Mouse (Mus musculus): ENCODE results near the gene Ptchd4. TPM values are rescaled to one million over a fixed set of nuclear protein-coding genes. Genes with fewer than 3 reads are reported as not detected.

Ptchd4 gene
- total RNA-seq (2015; ENCODE audit: low replicate concordance) (not detected in 2 replicates), total RNA-seq (2017; ENCODE audit: low replicate concordance) (not detected in 2 replicates)

DNA sequence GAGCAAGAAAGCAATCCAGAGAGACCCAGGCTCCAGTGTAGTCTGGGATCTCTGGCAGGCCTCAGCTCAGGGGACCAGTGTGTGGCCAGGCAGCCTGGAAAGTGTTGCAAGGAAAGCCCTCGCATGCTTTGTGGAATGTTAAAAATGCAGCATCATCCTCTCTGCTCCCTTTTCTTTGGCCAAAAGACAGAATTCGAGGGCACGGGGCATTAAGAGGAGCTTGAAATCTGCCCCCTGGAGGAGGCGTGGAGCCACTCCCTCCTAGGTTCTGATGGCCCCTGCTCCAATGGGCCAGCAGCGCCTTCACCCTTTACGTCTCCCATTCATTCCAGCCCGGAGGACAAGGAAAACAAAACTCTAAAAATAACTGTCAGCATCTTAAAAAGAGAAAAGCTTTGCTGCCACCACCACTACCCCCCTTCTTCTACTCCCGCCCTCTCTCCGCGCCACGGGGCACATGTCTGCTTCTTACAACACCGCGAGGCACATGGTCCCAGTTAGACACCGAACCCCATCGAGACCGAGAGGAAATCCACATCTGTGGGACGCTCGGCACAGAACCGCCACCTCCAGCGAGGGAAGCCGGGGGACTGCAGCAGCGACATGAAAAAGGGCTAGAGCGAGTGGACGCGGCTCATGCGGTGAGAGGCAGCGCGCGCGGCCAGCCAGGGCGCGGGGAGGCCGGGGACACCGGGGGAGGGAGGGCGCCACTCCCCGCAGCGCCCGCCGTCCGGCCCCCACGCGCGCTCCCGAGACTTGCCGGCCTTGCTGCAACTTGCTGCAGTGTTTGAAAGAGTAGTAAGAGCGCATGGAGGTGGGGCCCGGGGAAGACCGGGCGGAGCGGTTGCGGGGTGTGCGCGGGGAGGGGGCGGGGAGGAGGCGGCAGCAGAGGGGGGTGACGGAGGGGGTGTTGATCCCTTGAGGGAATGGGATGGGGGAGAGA is at the start of gene Ptchd4:
Gene Ptchd4, plus strand, starts transcription at position 279 of the 943 bp plus-strand sequence.
- ATAC-seq (replicated peaks; ENCODE audit: low FRiP score, poor library complexity, severe bottlenecking) = no peak

DNA sequence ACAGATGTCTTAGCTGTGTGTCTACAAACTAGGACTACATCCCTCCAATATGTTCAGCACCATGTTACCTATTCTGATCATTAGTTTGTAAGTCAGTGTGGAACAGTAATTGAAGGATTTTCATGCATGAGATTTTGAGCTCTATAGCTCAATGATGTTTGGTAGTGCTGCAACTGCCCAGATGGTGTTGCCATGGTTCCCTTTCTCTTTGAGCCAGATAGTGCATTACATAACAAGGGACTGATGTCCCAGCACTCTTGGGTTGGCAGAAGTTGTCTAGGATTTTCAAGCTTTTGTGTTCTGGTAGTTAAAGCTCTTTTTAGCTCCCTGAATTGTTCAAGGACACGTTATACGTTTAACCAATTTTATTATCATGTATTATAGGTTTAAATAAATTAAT is 38.9 kb upstream of the Ptchd4 start:
- ATAC-seq (replicated peaks; ENCODE audit: low FRiP score, poor library complexity, severe bottlenecking) = no peak

DNA sequence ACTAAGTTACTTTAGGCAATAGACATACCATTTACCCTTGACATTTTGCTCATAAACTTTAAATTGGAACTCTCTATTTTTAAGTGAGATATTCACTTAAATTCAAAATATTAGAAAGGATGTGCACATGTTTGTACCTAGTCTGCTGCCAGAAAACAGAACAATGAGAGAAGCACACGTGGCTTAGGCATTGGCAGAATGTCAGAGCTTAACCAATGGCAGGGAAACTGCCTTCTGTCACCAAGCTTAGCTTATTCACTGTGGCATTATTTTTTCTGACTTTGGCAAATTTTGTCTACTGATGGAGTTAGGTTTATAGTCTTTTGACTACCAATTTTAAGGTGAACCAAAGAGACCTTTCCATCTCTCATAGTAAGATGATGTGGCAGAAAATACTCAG is 31.4 kb upstream of the Ptchd4 start:
- ATAC-seq (replicated peaks; ENCODE audit: low FRiP score, poor library complexity, severe bottlenecking) = no peak

DNA sequence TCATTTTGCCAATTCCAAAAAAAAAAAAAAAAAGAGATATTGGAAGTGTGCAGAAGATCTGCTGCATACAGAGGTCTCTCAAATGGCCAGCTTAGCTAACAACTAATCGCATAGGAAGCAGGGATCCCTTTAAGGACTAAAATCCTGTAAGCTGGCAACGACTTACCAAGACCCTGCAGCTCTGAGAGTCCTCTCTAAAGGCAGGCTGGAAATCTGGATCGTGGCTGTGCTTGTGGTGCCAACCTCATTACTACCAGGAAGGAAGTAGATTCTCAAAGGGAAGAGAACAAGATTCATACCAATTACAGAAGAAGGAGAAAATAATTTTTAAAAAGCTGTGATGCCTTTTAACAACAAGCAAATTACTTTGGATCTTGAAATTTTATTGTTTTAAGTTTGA is 29.5 kb upstream of the Ptchd4 start:
- ATAC-seq (replicated peaks; ENCODE audit: low FRiP score, poor library complexity, severe bottlenecking) = no peak

DNA sequence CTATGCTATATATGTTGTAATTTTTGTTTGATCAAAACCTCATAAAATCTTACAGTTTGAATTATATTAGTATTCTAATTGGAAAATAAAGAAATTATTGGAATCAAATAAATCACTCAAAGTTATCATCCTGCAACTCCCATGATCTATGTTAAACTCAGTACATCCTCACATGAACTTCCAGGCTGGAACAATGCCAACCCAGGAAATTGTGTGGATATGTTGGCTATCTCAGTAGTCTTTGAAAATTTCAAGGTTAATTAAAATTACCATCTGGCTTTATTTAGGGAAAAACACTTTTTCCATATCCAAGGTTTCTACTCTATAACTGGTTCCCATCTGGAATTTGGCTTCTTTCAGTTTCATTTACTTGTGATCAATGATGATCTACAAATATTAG is 25.4 kb upstream of the Ptchd4 start:
- no peak for ATAC-seq (replicated peaks; ENCODE audit: low FRiP score, poor library complexity, severe bottlenecking)

DNA sequence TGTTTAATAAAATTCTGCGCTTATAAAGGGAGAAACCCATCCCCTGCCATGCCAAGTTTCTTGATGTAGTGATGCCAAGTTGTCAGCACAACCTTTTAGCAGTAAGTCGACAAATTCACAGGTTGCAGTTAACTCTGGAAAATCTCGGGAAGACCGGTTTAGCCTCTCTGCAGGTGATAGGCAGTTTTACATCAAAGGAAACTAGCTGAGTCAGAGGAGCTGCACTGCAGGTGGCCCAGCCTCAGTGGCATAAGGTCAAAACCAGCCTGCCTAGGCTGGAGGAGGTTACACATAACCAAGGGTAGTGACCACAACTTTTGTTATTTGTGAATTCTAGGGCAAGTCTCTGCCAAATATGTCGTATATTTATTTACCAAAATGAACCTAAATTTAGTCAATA is 24.0 kb upstream of the Ptchd4 start:
- no peak for ATAC-seq (replicated peaks; ENCODE audit: low FRiP score, poor library complexity, severe bottlenecking)

DNA sequence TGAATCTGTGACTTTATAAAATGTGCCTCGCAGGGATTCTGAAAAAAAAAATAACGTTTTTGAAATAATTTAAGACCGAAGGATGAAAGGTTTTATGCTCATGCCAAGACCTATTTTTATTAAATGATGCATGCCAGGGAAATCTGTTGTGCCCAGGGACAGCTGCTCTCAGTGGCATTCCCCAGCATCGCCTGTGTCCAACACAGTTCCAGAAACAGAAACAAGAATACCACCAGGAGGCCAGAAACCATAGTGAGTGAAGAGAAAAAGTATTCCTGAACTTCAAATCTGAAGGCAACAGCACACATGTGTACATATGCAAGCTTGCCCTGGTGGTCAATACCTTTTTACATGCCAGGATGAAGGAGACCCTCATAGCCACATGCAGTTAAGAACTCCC is 17.8 kb upstream of the Ptchd4 start:
- ATAC-seq (replicated peaks; ENCODE audit: low FRiP score, poor library complexity, severe bottlenecking) = no peak

DNA sequence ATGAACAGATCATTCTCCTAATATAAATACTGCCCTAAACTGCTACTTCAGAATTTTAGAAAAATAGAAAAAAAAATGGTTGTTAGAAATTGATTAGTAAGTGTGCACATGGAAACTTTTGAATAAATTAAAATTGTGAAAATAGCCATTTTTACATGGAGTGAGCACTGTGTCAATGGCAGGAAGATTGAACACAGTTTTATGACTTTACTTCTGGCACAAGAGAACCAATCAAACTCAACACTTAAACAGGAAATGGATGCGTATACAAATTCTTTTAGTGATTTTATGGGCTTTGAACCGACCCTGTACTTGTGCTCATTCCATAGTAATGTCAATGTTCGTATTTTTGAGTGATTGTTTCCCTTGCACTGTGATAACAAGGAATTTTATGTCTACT is 16.1 kb upstream of the Ptchd4 start:
- ATAC-seq (replicated peaks; ENCODE audit: low FRiP score, poor library complexity, severe bottlenecking) = no peak

DNA sequence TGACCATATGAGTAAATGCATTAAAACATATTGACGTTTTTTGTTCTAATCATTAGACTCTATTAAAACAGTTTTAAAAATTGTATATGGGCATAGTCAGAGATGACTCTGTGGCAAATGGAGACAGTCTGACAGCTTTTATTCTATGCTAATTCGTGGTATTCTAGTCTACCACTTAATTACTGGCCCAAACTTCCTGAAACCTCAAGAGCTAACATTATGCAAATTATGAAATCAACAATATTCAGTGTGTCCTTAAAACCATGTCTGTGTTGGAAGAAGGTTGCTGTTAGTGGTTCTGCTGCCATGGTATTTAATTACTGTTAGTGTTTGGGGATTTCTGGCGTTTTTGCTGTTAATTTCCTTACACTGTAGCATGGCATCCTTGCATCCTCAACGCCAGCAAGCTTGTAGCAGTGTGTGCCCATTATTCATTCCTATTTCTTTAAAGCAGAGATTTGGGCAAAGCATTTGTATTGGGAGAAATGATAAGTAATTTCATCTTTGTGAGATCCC is 12.6 kb upstream of the Ptchd4 start:
- ATAC-seq (replicated peaks; ENCODE audit: low FRiP score, poor library complexity, severe bottlenecking) = no peak

DNA sequence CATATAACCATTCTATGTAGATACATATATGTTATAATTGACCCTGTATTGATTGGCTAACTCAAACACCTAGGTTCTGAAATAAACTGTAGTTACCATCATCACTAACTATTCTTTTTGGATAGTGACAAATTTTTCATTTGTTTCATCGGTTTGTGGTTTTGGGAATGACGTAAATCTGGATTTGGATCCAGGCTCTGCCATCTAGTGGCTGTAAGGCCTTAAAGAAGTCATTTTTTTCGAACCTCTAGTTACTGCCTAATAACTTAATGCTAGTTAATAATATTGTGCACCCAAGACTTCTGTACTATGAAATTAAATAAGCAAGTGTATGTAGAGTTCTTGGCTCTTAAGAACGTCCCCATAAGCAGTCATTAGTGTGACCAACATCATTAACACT is 11.5 kb upstream of the Ptchd4 start:
- ATAC-seq (replicated peaks; ENCODE audit: low FRiP score, poor library complexity, severe bottlenecking) = no peak

DNA sequence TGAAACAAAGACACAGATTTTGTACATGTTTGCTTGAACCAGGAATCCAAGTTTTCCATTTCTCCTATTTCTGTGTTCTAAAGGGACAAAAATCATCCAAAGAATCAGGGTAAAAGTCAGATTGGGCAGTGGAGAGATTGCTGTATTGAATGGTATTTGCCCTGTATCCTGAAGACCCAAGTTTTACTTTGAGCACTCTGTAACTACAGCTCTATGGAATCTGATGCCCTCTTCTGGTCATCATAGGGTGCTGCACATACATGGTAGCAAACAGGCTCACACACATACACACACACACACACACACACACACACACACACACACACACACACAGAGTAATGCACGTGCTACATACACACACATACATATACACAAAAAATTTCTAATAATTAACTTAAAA is 8.7 kb upstream of the Ptchd4 start:
- no peak for ATAC-seq (replicated peaks; ENCODE audit: low FRiP score, poor library complexity, severe bottlenecking)

DNA sequence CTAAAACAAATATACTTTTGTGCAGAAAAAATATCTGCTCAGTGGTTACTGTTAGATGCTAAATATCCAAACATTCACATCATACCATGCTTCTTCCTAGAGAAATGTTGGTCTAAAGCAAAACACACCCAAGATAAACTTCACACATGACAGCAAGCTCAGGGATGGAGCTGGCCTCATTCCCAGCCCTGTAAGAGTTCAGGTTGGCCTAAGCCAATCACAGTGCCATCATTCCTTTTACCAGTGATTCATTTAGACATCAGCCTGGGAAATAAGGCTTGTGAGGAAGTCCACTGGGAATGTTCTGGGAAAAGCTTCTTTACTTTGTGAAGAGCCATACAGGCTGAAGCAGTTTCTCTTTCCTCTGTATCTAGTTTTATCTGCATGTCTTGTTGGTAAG is 5.6 kb upstream of the Ptchd4 start:
- no peak for ATAC-seq (replicated peaks; ENCODE audit: low FRiP score, poor library complexity, severe bottlenecking)

DNA sequence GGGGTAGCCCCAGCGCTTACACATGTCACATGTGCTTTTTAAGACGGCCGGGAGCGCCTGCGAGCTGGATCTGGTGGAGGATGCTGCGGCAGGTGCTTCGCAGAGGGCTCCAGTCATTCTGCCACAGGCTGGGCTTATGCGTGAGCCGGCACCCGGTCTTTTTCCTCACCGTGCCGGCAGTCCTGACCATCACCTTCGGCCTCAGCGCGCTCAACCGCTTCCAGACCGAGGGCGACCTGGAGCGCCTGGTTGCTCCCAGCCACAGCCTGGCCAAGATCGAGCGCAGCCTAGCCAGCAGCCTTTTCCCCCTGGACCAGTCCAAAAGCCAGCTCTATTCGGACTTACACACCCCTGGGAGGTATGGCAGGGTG is 850 bp downstream of the Ptchd4 start:
- ATAC-seq (replicated peaks; ENCODE audit: low FRiP score, poor library complexity, severe bottlenecking) = no peak

DNA sequence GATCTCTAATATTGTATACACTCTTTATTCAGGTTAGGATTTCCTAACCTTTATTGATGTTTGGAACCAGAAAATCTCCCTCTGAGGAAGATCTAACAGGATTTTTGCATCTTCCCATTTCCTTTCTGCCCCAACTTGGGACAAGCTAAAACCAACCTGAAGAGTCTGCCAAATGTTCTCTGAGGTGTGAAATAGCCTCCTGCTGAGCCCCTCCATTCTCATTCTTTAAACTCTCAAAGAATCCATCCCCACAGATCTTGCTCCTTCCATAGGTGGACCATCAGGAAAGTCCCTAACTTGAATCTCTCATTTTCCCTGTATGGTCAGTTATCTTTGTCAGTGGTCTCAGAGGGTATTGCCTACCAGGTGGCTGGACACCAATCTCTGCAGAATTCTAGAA is 20.0 kb downstream of the Ptchd4 start:
- ATAC-seq (replicated peaks; ENCODE audit: low FRiP score, poor library complexity, severe bottlenecking) = no peak

DNA sequence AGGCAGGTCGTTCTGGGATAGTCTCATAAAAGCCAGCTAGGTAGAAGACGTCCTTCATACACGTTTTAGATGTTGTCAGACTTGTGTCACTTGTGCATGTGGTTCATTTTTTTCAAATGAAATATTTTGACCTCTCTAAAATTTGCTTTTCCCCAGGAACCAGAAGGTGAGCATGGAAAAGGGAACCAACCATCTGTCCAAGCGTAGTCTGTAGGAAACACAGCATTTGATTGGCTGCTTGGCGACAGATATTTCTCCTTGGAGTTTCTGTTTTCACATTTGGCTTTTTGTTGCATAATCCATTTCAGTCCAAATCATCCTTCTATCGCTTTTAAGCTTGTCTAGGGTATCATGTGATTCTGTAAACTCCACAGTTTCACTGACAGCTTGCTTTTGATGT is 20.8 kb downstream of the Ptchd4 start:
- ATAC-seq (replicated peaks; ENCODE audit: low FRiP score, poor library complexity, severe bottlenecking) = no peak

DNA sequence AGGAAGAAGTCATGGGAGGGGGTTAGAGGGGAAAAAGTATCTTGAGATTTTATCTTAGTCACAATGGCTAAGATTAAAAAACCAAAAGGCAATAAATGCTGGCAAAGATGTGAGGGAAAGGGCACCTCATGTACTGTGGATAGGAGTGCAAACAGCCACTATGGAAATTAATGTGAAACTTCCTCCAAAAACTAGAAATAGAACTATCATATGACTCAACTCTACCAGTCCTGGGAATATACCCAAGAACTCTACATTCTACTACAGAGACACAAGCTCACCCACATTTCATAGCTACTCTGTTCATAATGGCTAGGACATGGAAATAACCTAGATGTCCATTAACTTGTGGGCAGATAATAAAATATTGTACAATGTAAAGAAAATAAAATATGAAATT is 30.3 kb downstream of the Ptchd4 start:
- no peak for ATAC-seq (replicated peaks; ENCODE audit: low FRiP score, poor library complexity, severe bottlenecking)

DNA sequence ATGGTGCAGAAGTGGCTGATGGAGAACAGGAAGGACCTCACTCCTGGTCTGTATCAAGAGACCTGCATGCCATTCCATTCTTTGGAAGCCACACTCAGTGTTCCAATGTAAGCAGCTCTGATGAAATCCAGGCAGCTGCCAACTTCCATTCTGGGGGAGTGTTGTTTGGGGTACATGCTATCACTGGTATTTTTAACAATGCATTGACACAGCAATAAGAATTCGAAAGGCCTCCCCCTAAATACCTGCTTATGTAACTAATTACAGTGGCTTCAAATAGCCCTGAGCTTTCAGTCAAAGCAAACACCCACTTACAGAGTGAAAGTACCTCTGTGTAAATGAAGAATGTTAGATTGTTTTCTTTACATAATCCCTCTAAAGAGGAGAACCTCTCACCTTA is 42.7 kb downstream of the Ptchd4 start:
- ATAC-seq (replicated peaks; ENCODE audit: low FRiP score, poor library complexity, severe bottlenecking) = no peak

DNA sequence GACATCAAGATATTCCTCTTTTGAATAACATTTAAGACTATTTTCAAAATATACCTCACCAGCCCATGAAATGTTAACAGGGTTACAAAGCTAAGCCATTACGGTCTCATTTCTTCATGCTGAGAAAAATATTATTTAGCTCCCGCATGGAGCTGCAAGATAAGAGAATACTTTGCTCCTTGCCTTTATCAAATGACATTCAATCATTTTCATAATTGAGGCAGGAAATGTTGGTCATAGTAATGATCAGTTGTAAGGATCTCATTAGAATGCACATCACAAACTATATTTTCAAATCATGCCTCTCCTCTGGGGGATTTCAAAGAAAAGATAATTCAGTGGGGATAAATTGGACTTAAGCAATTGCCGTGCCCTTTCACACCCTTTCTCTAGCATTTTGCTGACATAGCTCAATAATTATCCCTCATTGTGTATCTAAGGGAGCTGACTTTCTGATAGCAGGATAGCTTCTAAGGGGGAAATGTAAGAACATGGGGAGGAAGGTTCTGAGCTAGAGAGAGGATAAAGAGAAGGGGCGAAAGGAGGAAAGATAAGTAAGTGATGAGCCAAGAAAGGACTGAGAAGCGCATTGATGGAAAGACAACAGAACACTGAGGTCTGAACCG is 47.5 kb downstream of the Ptchd4 start:
- ATAC-seq (replicated peaks; ENCODE audit: low FRiP score, poor library complexity, severe bottlenecking) = no peak

DNA sequence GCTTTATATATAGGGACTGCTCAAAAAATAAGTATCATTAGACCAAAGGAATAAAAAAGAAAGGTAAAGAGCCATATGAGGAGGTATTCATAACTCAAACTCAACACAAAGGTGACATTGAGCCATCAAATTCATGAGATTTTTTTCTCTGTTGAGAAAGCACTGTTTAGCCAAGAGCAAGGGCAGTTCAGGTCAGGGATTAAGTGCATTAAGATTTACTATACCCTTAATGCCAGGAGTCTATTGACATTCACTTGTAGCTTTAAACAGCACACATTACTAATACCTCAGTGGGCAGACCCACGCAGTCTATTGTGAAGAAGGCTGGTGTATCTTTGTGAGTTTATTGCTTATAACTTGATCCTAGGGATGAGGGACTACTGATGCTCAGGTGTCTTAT is 49.0 kb downstream of the Ptchd4 start:
- ATAC-seq (replicated peaks; ENCODE audit: low FRiP score, poor library complexity, severe bottlenecking) = no peak

DNA sequence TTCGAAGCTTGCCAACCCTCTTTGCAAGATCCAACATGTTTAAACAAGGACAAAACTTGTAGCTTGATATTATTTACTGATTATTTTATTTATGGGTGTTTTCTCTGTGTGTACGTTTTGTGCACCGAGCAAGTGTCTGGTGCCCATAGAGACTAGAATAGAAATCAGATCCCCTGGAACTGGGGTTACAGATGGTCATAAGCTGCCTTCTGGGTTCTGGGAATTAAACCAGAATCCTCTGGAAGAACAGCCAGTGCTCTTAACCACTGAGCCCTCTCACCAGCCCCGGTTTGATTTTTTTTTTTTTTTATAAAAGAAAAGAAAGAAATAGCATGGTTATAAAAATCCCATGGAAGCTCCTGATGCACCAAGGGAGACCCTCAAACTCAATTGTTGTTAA is 59.1 kb downstream of the Ptchd4 start:
- ATAC-seq (replicated peaks; ENCODE audit: low FRiP score, poor library complexity, severe bottlenecking) = no peak

DNA sequence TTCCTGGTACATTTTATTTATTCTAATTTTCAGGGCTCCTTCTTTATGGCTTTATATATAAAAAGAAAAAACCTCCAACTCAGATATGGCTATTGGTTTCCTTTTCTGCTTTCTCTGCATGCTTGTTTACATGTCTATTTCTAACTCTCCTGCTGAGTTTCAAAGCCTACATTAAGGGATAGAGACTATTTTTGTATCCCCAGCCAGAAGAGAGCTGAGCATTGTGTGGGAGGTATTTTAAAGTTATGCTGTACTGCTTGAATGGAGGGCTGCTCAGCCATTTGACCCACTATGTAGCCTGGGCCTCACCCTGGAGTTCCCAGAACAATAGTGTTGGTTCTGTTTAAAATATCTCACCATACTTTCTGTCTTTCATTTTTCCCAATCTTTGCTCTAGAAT is 77.3 kb downstream of the Ptchd4 start:
- ATAC-seq (replicated peaks; ENCODE audit: low FRiP score, poor library complexity, severe bottlenecking) = no peak

All from erythroblast, adult 5-6 weeks (primary cell).